Mouse (Mus musculus) neural tube, embryonic 10.5 days (tissue): ENCODE results near the gene Phc3.
"Not testable (repeated sequence)": the region's sequence is repeated elsewhere in the genome, so short reads cannot be mapped to it uniquely, and the experiment has no call there.

Experiments
- DNase-seq: peaks from one replicate; pipeline ENCODE4 v3.0.0-alpha.2; 2017; ENCODE audit warnings: low spot score; ENCODE audit errors: extremely low spot score

Gene Phc3

DNA sequence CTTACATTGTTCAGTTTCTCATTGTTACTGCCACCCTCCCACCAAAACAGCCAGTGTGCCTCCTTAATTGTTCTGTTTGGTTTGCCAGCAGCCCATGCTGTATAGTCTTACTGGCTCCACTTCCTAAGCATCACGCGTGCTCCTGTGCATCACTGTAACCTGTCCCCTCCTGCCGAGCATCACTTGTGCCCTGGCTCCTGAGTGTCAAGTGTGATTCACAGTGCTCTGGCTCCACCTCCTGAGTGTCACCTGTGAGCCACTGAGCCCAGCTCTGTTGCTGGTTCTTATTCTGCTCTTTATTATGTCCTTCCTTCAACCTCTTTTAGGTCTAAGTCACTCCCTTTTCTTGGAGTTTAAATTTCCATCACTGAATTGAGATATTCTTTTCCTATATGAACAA, 81.8 kb downstream of the Phc3 start:
- no peak for DNase-seq

DNA sequence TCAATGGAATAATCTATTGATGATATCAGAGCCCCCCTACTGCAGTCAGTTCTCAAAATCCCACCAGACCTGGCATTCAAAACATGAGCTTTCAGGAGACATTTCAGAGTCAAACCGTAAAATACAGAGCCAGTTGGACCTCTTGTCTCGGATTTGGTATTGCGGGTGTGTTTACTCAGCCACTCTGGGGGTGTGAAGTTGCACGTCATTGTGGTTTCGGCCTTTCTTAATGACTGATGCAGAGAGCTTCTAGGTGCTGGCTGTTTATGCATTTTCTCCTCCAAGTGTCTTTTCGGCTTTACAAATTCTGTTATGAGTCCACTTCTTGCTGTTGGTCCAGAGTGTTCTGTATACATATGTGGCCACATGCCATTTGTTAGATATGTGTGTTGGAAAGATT, 92.5 kb downstream of the Phc3 start:
- DNase-seq = no peak

- no peak for DNase-seq
These were observed 99.2 kb downstream of the Phc3 start for GRCm38 (mm10) chr3:30869995-30870394.

DNA sequence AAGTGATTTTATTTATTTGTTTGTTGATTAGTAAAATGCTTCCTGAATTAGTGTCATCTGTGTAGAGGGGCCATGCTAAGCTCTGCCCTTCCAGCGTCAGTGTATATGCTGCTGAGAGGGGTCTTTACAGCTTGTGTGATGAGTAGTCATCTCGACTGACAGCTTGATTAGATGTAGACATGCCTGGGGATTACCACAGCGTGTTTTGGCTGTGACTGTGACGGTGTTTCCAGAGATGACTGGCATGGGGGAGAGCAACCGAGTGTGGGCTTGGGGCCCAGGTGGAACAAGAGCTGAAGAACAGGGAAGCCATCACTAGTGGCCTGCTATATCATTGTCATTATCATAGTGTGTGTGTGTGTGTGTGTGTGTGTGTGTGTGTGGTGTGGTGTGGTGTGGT, 100.6 kb downstream of the Phc3 start:
- no peak for DNase-seq

- no peak for DNase-seq
These were observed 101.0 kb downstream of the Phc3 start for GRCm38 (mm10) chr3:30868176-30868575.

- DNase-seq = no peak
These were observed 104.6 kb downstream of the Phc3 start for GRCm38 (mm10) chr3:30864640-30865039.

DNA sequence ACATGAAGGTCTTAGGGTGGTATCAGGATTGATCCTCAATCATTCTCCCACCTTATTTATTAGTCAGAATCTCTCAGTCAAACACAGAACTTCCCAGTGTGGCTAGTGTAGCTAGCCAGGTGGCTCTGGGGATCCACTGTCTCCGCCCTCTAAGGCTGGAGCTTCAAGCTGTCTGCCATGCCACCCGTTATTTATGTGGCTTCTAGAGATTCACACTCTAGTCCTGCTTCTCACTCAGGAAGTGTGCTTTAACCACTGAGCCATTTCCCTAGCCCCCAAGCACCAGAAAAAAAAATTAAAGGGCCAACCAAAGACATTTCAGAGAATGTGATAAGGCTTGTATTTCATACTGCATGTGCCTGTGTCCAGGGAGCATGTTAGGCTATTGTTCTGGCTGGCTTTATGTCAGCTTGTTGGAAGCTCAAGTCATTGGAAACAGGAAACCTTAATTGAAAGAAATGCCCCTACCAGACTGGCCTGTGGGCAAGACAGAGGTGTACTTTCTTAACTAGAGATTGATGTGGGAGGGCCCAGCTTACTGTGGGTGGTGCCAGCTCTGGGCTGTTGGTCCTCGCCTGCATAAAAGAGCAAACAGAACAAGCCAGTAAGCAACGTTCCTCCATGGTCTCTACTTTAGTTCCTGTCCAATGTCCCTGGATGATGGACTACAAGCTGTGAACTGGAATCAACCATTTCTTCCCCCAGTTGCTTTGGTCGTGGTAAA, 105.3 kb downstream of the Phc3 start:
- no peak for DNase-seq

DNA sequence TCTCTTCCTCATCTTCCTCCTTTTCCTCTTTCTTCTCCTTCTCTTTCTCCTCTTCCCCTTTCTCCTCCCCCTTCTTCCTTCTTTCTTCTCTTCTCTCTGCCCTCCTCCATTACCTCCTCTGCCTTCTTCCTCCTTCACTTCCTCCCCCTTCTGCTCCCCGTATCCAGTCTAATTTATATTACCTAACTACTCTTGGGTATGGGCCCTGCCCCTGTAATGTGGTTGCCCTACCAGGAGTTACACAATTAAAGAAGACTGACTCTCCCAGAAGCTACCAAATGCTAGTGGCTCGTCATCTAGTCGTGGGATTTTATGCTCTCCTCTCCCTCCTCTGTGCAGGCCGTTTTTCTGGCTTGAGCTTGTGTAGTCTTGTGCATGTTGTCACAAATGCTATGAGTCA, 108.5 kb downstream of the Phc3 start:
- DNase-seq = no peak

DNA sequence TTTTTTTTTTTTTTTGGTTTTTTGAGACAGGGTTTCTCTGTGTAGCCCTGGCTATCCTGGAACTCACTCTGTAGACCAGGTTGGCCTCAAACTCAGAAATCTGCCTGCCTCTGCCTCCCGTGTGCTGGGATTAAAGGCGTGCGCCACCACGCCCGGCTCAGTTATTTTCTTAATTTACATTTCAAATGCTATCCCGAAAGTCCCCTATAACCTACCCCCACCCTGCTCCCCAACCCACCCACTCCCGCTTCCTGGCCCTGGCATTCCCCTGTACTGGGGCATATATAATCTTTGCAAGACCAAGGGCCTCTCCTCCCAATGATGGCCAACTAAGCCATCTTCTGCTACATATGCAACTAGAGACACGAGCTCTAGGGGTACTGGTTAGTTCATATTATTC, 109.6 kb downstream of the Phc3 start:
- DNase-seq = not testable (repeated sequence)

DNA sequence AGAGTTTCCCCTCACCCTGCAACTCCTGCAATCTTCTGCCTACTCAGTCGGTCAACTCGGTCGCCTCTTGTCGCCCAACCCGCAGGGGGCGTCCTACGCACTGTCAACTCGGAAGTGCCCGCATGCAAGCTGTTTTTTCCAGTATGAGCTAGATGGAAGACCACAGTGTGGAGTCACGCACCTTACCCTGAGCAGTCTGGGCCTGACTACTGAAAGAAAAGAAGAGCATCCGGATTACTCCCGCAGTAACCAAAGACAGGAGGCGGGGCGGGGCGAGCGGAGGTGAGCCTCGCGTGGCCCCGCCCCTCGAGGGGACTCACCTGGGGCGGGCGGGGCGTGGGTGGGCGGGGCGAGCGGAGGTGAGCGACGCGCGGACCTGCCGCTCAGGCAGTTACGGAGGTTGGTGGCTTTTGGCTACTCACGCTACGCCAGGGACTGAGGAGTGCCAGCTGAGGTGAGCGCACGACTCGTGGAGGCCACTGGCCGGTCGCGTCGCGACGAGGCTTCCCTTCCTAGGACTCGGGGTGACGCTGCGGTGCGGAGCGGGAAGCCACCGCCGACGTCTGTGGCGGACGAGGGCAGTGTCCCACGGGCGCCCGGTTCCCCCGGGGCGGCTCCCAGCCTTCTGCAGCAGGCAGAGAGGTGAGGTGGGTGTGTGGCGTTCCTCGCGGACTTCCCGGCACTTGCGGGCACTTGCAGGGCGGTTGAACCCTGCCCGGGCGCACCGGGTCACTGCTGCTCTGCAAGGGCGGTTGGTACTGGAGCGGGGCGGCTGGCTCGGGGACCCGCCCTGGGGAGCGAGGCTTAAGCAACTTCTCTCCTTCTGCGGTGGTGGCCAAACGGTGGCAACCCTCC, 113.4 kb downstream of the Phc3 start, which contains the start of gene Gpr160:
Gpr160 (plus strand) TSS at position 347 of the 855 bp plus-strand sequence.
- DNase-seq = peak; percentile 55

GRCm38 (mm10) chr3:30853596-30853995, 115.6 kb downstream of the Phc3 start:
- no peak for DNase-seq

GRCm38 (mm10) chr3:30851422-30851821, 117.8 kb downstream of the Phc3 start:
- DNase-seq = no peak
